Mouse (Mus musculus): ENCODE measurements around the gene Prr15l. TPM values are rescaled to one million over a fixed set of nuclear protein-coding genes. Genes with fewer than 3 reads are reported as not detected.

Gene Prr15l
- polyA plus RNA-seq, 2 experiments = 2.8 to 4.9 TPM

- ATAC-seq (ENCODE audit: insufficient read depth) (no peak), DNase-seq (ENCODE audit: low read depth in 3 of 3, low spot score in 3 of 3) (no peak)
- Histone ChIP-seq H3K27ac (no peak overlapping the region), H3K4me3 (ENCODE audit: insufficient read depth in 1 of 2, low read depth in 2 of 2, low read length in 2 of 2) (no peak overlapping the region), H3K36me3 (replicated peaks; ENCODE audit: control insufficient read depth, insufficient read depth, low read depth) (no peaks in the 10 kb centered on the region), H3K4me1 (replicated peaks; ENCODE audit: control insufficient read depth in 2 of 2, insufficient read depth in 2 of 2, low read length in 1 of 2) (peaks cover 78 to 81% of the 10 kb centered on the region in 2 experiments), H3K9me3 (ENCODE audit: control insufficient read depth, low read length) (no peaks in the 10 kb centered on the region), H3K27me3 (ENCODE audit: control insufficient read depth, insufficient read depth, low read length) (no peaks in the 10 kb centered on the region), H3K4me2 (ENCODE audit: low read depth) (no peak overlapping the region), H3K9ac (replicated peaks) (no peak overlapping the region)
- TF ChIP-seq CTCF (IDR thresholded peaks at IDR 0.05; ENCODE audit: low read depth) (no peak), EP300 (IDR thresholded peaks at IDR 0.05; ENCODE audit: low read depth) (no peak)
- WGBS (ENCODE audit: insufficient replicate concordance) = 43% methylated on average over 5 of the region's 5 CpGs
Observed at GRCm38 (mm10) chr11:96928691-96929090, 787 bp downstream of the Prr15l start.

- peaks cover 77 to 83% of the 10 kb centered on the region in 2 experiments for H3K4me1 ChIP-seq (replicated peaks; ENCODE audit: control insufficient read depth in 2 of 2, insufficient read depth in 2 of 2, low read length in 1 of 2)
- no peak for DNase-seq (ENCODE audit: low read depth in 3 of 3, low spot score in 3 of 3)
Observed at GRCm38 (mm10) chr11:96929096-96929765, 1.3 kb downstream of the Prr15l start.

GRCm38 (mm10) chr11:96929766-96930331 lies 1.9 kb downstream of the Prr15l start:
- ATAC-seq (ENCODE audit: insufficient read depth) = peak; percentile 60
- DNase-seq (ENCODE audit: low read depth in 3 of 3, low spot score in 3 of 3) = no peak
- H3K4me3 ChIP-seq (ENCODE audit: insufficient read depth in 1 of 2, low read depth in 2 of 2, low read length in 2 of 2) = 0 out of 4 replicates have a peak overlapping the region, but pooled peaks of 1 of the 2 experiments have one; percentile 6
- H3K9ac ChIP-seq (replicated peaks) = peak overlapping the region; percentile 24
- H3K27ac ChIP-seq = peak overlapping the region; percentile 69
- TF ChIP-seq EP300 (IDR thresholded peaks at IDR 0.05; ENCODE audit: low read depth) = peak; percentile 70
- no peak for TF ChIP-seq CTCF (IDR thresholded peaks at IDR 0.05; ENCODE audit: low read depth)
- peak overlapping the region; percentile 47 for H3K4me2 ChIP-seq (ENCODE audit: low read depth)
- WGBS (ENCODE audit: insufficient replicate concordance) = 16% methylated on average over 9 of the region's 9 CpGs
- H3K36me3 ChIP-seq (replicated peaks; ENCODE audit: control insufficient read depth, insufficient read depth, low read depth) = no peaks in the 10 kb centered on the region
- peaks cover 77 to 83% of the 10 kb centered on the region in 2 experiments for H3K4me1 ChIP-seq (replicated peaks; ENCODE audit: control insufficient read depth in 2 of 2, insufficient read depth in 2 of 2, low read length in 1 of 2)
- no peaks in the 10 kb centered on the region for H3K27me3 ChIP-seq (ENCODE audit: control insufficient read depth, insufficient read depth, low read length)
- no peaks in the 10 kb centered on the region for H3K9me3 ChIP-seq (ENCODE audit: control insufficient read depth, low read length)

More at GRCm38 (mm10) chr11:96929096-96929765, 1.3 kb downstream of the Prr15l start:
- TF ChIP-seq CTCF (IDR thresholded peaks at IDR 0.05; ENCODE audit: low read depth) (no peak), EP300 (IDR thresholded peaks at IDR 0.05; ENCODE audit: low read depth) (no peak)
- H3K27me3 ChIP-seq (ENCODE audit: control insufficient read depth, insufficient read depth, low read length) = no peaks in the 10 kb centered on the region
- H3K4me2 ChIP-seq (ENCODE audit: low read depth) = peak overlapping the region; percentile 47
- H3K36me3 ChIP-seq (replicated peaks; ENCODE audit: control insufficient read depth, insufficient read depth, low read depth) = no peaks in the 10 kb centered on the region
- ATAC-seq (ENCODE audit: insufficient read depth) = no peak
- H3K27ac ChIP-seq = peak overlapping the region; percentile 69
- WGBS (ENCODE audit: insufficient replicate concordance) = 47% methylated on average over 13 of the region's 13 CpGs
- no peaks in the 10 kb centered on the region for H3K9me3 ChIP-seq (ENCODE audit: control insufficient read depth, low read length)
- no peak overlapping the region for H3K4me3 ChIP-seq (ENCODE audit: insufficient read depth in 1 of 2, low read depth in 2 of 2, low read length in 2 of 2)
- H3K9ac ChIP-seq (replicated peaks) = peak overlapping the region; percentile 24

- H3K9me3 ChIP-seq (ENCODE audit: control insufficient read depth, low read length) = no peaks in the 10 kb centered on the region
- no peak overlapping the region; the same call in 1 of the 2 replicates for H3K9ac ChIP-seq (replicated peaks)
- no peak overlapping the region for H3K4me3 ChIP-seq (ENCODE audit: insufficient read depth in 1 of 2, low read depth in 2 of 2, low read length in 2 of 2)
- H3K4me2 ChIP-seq (ENCODE audit: low read depth) = peak overlapping the region; percentile 18; the same call in 1 of the 2 replicates
- peaks cover 6% of the 10 kb centered on the region for H3K36me3 ChIP-seq (replicated peaks; ENCODE audit: control insufficient read depth, insufficient read depth, low read depth)
- TF ChIP-seq EP300 (IDR thresholded peaks at IDR 0.05; ENCODE audit: low read depth) (no peak), CTCF (IDR thresholded peaks at IDR 0.05; ENCODE audit: low read depth) (no peak)
- H3K27ac ChIP-seq = peak overlapping the region; percentile 23
- no peaks in the 10 kb centered on the region for H3K27me3 ChIP-seq (ENCODE audit: control insufficient read depth, insufficient read depth, low read length)
- ATAC-seq (ENCODE audit: insufficient read depth) (no peak), DNase-seq (ENCODE audit: low read depth in 3 of 3, low spot score in 3 of 3) (no peak)
- WGBS (ENCODE audit: insufficient replicate concordance) = 62% methylated on average over 8 of the region's 8 CpGs
- peaks cover 69 to 80% of the 10 kb centered on the region in 2 experiments for H3K4me1 ChIP-seq (replicated peaks; ENCODE audit: control insufficient read depth in 2 of 2, insufficient read depth in 2 of 2, low read length in 1 of 2)
Observed at GRCm38 (mm10) chr11:96931327-96932062, 3.6 kb downstream of the Prr15l start.

Measured in liver, embryonic 14.5 days (tissue).